Mouse (Mus musculus) limb, embryonic 14.5 days (tissue): ENCODE measurements at regions not wholly inside any gene's neighbourhood (a gene's known extent, or its start where the extent isn't known, plus 50 kb on each side); places are given as distances from the start of the nearest gene placed in this dataset.

ENCODE experiments used
- ATAC-seq: fragments of 200-750 bp; cut with Nextera tagmentation; 2 replicates; pipeline ENCODE4 v1.8.0; 2017; ENCODE audit warnings: low read depth, moderate number of reproducible peaks, moderate TSS enrichment; ENCODE audit not compliant: low FRiP score
- DNase-seq: peaks from one replicate; pipeline ENCODE4 v3.0.0-alpha.2; 2015; ENCODE audit warnings: low spot score
- H3K27ac ChIP-seq: fragments of 300-500 bp; sonication (generic); replicated peaks from 2 replicates; pipeline ENCODE4 v1.5.1; 2014; ENCODE audit warnings: low read depth, mild to moderate bottlenecking, low read length, moderate library complexity, mixed read lengths
- H3K27me3 ChIP-seq: fragments of 300-500 bp; sonication (generic); 2 replicates; pipeline ENCODE4 v1.6.1; 2014; ENCODE audit warnings: low read length, mixed read lengths; ENCODE audit not compliant: control insufficient read depth, insufficient read depth
- H3K36me3 ChIP-seq: fragments of 300-500 bp; sonication (generic); 2 replicates; pipeline ENCODE4 v1.6.1; 2014; ENCODE audit warnings: mild to moderate bottlenecking, low read length, moderate library complexity, mixed read lengths; ENCODE audit not compliant: control insufficient read depth, insufficient read depth
- H3K4me1 ChIP-seq: fragments of 300-500 bp; sonication (generic); 2 replicates; pipeline ENCODE4 v1.6.1; 2014; ENCODE audit warnings: antibody characterized with exemption, low read length, mixed read lengths; ENCODE audit not compliant: control insufficient read depth, insufficient read depth
- H3K4me2 ChIP-seq: fragments of 300-500 bp; sonication (generic); replicated peaks from 2 replicates; pipeline ENCODE4 v1.6.1; 2014; ENCODE audit warnings: low read depth, mild to moderate bottlenecking, low read length, moderate library complexity; ENCODE audit not compliant: severe bottlenecking
- H3K4me3 ChIP-seq: fragments of 300-500 bp; sonication (generic); replicated peaks from 2 replicates; pipeline ENCODE4 v1.5.1; 2014; ENCODE audit warnings: low read length
- H3K9ac ChIP-seq: fragments of 300-500 bp; sonication (generic); 2 replicates; pipeline ENCODE4 v1.6.1; 2014; ENCODE audit warnings: mild to moderate bottlenecking, low read depth, low read length, moderate library complexity; ENCODE audit not compliant: severe bottlenecking
- H3K9me3 ChIP-seq: fragments of 300-500 bp; sonication (generic); 2 replicates; pipeline ENCODE4 v1.6.1; 2016; ENCODE audit warnings: low read length; ENCODE audit not compliant: control insufficient read depth
- POLR2A ChIP-seq: fragments of 200-500 bp; IDR thresholded peaks from 2 replicates; pipeline ENCODE4 v1.8.0; 2012; ENCODE audit warnings: inconsistent platforms, mild to moderate bottlenecking, moderate library complexity, borderline replicate concordance; ENCODE audit not compliant: insufficient read depth, insufficient read length; ENCODE audit errors: extremely low read depth
- WGBS: fragments of 180-500 bp; shearing (Covaris S2); extraction: QIAGEN DNeasy Blood & Tissue Kit; methylation state at CpG from one replicate; pipeline ENCODE4 v1.1.7; 2014; 5-methylcytosine and 5-hydroxymethylcytosine counted together

DNA sequence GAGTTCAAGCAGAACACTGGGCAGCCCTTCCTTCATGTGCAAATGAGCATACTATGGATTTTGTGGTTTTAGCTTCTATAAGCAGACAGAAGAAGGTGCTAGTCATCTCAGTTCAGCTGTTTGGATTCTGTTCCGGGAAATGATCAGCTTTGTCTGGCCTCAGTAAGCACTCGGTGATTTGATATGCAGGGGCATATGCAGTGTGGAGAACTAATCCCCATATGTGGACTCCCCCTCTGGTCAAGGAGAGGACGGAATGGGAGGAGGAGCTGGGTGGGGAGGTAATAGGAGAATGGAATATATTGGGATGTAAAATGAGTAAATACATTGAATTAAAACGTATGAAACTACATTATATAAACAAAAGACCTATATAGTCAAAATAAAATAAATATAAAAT lies 1421.5 kb upstream of the Gm10800 start:
- no peak for TF ChIP-seq POLR2A
- no peak overlapping the region for H3K9ac ChIP-seq
- no peaks in the 10 kb centered on the region for H3K36me3 ChIP-seq
- no peak overlapping the region for H3K4me2 ChIP-seq
- no peaks in the 10 kb centered on the region for H3K4me1 ChIP-seq
- no peaks in the 10 kb centered on the region for H3K9me3 ChIP-seq
- no peaks in the 10 kb centered on the region for H3K27me3 ChIP-seq
- DNase-seq: no peak
- no peak overlapping the region for H3K27ac ChIP-seq
- 71% methylated on average over 4 of the region's 4 CpGs for WGBS
- no peak overlapping the region for H3K4me3 ChIP-seq
- ATAC-seq: peak; percentile 77

DNA sequence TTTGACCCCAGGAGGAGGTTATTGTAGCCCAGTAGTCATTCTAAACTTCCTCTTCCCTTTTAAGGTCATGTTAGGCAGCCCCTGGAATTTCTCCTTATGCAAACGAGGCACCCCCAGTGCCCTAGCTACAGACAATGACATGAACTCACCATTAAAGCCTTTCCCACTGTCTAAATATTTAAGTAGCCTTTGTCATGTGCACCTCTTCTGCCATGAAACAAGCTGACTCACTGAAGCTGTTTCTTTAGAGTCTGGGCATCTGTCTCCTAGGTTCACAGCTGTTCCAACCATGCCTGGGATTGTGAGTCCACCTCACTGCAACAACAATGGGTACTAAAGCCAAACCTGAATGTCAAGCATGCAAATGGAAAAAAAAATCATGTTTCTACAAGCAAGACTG lies 1410.1 kb upstream of the Gm10800 start:
- DNase-seq (no peak), ATAC-seq (no peak)
- Histone ChIP-seq H3K27me3 (no peaks in the 10 kb centered on the region), H3K4me3 (no peak overlapping the region), H3K9me3 (no peaks in the 10 kb centered on the region), H3K27ac (no peak overlapping the region), H3K4me2 (no peak overlapping the region), H3K36me3 (no peaks in the 10 kb centered on the region), H3K9ac (no peak overlapping the region), H3K4me1 (no peaks in the 10 kb centered on the region)
- 57% methylated on average over 1 of the region's 1 CpGs for WGBS
- no peak for TF ChIP-seq POLR2A
